In the genomic region with DNA sequence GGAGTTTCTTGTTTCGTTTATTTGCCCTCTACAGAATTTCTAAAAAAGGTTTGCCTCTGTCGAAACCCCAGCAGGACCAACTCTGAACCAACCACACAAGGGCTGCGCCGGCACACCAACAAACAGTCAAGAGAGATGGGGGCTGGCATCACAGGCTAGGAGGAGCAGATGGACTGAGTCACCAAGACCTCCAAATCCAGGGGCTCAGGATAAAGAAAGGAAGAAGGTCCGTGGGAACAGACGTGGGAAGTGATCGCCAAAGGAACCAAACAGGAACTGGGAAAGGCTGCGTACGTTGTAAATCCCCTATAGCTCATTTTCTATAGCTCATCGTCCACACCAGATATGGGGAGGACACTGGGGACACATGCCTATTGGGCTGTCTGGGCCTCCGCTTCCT, we compare ENCODE assay signal across 26 mouse cellular contexts.
"Had no signal": no experiment of that assay in that cellular context is flagged by ENCODE, and none has a peak within 500 bp of the region (broad histone marks: within the 10 kb centered on the region; RNA-seq: fewer than 3 reads in every experiment).

No protein-coding gene starts in this region.

- H3K9me3 ChIP-seq: heart, embryonic 13.5 days; heart, embryonic 15.5 days; intestine, embryonic 15.5 days; limb, embryonic 10.5 days; liver, embryonic 13.5 days had no signal

- H3K4me1 ChIP-seq: heart, embryonic 13.5 days; intestine, embryonic 15.5 days; limb, embryonic 10.5 days; limb, embryonic 12.5 days; liver, embryonic 13.5 days had no signal

- DNase-seq: forebrain, postnatal 0 days; gastrocnemius, postnatal 14 days; gastrocnemius, postnatal 36 days; heart, adult 11 months; heart, adult 2 months; heart, postnatal 14 days; heart, postnatal 36 days; kidney, adult 18-20 months; kidney, adult 8-10 months; kidney, postnatal 10 days; kidney, postnatal 25 days; kidney, postnatal 4 days; liver; liver, embryonic 13.5 days had no signal

- H3K4me3 ChIP-seq: heart, adult 2 months; heart, embryonic 13.5 days; heart, embryonic 15.5 days; intestine, embryonic 15.5 days; layer of hippocampus, adult 2 months; limb, embryonic 10.5 days; limb, embryonic 12.5 days; liver, embryonic 13.5 days had no signal

- ATAC-seq: forebrain, postnatal 0 days; hindbrain, embryonic 16.5 days; inflammation-experienced regulatory T-cells, adult 6 months; intestine, embryonic 15.5 days; intestine, postnatal 0 days had no signal

- H3K27ac ChIP-seq: heart, adult 2 months; heart, embryonic 13.5 days; heart, embryonic 15.5 days; hindbrain, embryonic 14.5 days; intestine, embryonic 15.5 days; layer of hippocampus, adult 2 months; limb, embryonic 10.5 days; limb, embryonic 12.5 days; liver, embryonic 13.5 days had no signal

- H3K27me3 ChIP-seq: heart, embryonic 15.5 days; intestine, embryonic 15.5 days; limb, embryonic 12.5 days; liver, embryonic 13.5 days had no signal

- H3K36me3 ChIP-seq: heart, embryonic 13.5 days; heart, embryonic 15.5 days; intestine, embryonic 15.5 days; limb, embryonic 10.5 days; limb, embryonic 12.5 days; liver, embryonic 13.5 days had no signal

- H3K9ac ChIP-seq: forebrain, postnatal 0 days; heart, embryonic 13.5 days; heart, embryonic 15.5 days; hindbrain, embryonic 14.5 days; intestine, embryonic 15.5 days; limb, embryonic 12.5 days; liver, embryonic 13.5 days had no signal

- H3K4me2 ChIP-seq: heart, embryonic 11.5 days; heart, embryonic 13.5 days; heart, embryonic 15.5 days; hindbrain, embryonic 14.5 days; intestine, embryonic 15.5 days; limb, embryonic 12.5 days; liver, embryonic 11.5 days; liver, embryonic 13.5 days had no signal
